9 mouse cellular contexts compared by ENCODE assay signal in the genomic region with DNA sequence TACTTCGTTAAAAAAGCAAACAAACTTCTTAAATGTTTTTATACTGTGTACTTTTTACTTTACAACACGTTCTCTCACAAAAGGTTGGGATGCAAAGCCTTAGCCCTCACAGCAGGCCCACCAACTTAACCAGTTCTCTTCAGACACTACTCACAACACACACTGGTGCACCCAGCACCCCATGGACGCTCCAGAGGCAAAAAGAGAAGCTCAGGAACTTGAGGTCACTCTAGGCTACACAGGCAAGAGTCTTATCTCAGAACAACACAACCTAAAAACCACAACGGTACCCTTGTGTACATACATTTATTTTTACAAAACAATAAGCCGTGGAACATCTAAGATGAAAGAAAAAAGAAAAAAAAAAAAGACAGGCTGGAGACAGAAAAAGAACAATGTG. TPM values are rescaled to one million over a fixed set of nuclear protein-coding genes. Genes with fewer than 3 reads are reported as not detected.
DNase-seq lines count a peak whose midpoint lies in the region; ATAC-seq and TF ChIP-seq lines count a peak whose summit lies in the region.
"Had no signal": no experiment of that assay in that cellular context is flagged by ENCODE, and none has a peak within 500 bp of the region (broad histone marks: within the 10 kb centered on the region; RNA-seq: fewer than 3 reads in every experiment).

No protein-coding gene starts in this region.

- TF ChIP-seq POLR2A in heart, adult 2 months (IDR thresholded peaks at IDR 0.05; ENCODE audit: insufficient read depth, low read depth, low read length): no peak

- no peak for TF ChIP-seq CTCF in heart, adult 2 months (IDR thresholded peaks at IDR 0.05)

- no peaks in the 10 kb centered on the region for H3K27me3 ChIP-seq in heart, adult 2 months (ENCODE audit: control insufficient read depth, insufficient read depth, low read length)
- H3K27me3 ChIP-seq in hindbrain, embryonic 10.5 days (ENCODE audit: insufficient read depth, poor library complexity, severe bottlenecking): no peaks in the 10 kb centered on the region
- H3K27me3 ChIP-seq: Patski had no signal

- peak overlapping the region; percentile 99 for H3K4me3 ChIP-seq in heart, adult 2 months
- peak overlapping the region; percentile 95 to 99 for H3K4me3 ChIP-seq in ES-E14 (ENCODE audit: insufficient read depth in 1 of 2, low read depth in 1 of 2, low read length in 2 of 2, poor library complexity in 1 of 2, severe bottlenecking in 1 of 2)
- peak overlapping the region; percentile 92 for H3K4me3 ChIP-seq in hindbrain, embryonic 10.5 days

- WGBS in heart, adult 2 months: 8% methylated on average over 5 of the region's 5 CpGs
- 6% methylated on average over 5 of the region's 5 CpGs for WGBS in hindbrain, embryonic 10.5 days

- H3K36me3 ChIP-seq in heart, adult 2 months (ENCODE audit: control insufficient read depth, insufficient read depth, low read length): peaks cover 8% of the 10 kb centered on the region
- H3K36me3 ChIP-seq in ES-E14 (ENCODE audit: control insufficient read depth, insufficient read depth, low read length, poor library complexity, severe bottlenecking): no peaks in the 10 kb centered on the region; the same call in none of the 2 replicates
- H3K36me3 ChIP-seq in hindbrain, embryonic 10.5 days: peaks cover 7% of the 10 kb centered on the region

- peak; percentile 55 for ATAC-seq in megakaryocyte-erythroid progenitor cell, adult 5-6 weeks (replicated peaks; ENCODE audit: low FRiP score, low TSS enrichment, poor library complexity, severe bottlenecking)

- H3K9me3 ChIP-seq in ES-E14 (ENCODE audit: control insufficient read depth, insufficient read depth, low read depth, low read length): no peaks in the 10 kb centered on the region
- H3K9me3 ChIP-seq in hindbrain, embryonic 10.5 days: no peaks in the 10 kb centered on the region

- no peak overlapping the region for H3K27ac ChIP-seq in heart, adult 2 months
- H3K27ac ChIP-seq in ES-E14 (ENCODE audit: insufficient read depth, low read depth, low read length, poor library complexity, severe bottlenecking): no peak overlapping the region
- H3K27ac ChIP-seq in hindbrain, embryonic 10.5 days: peak overlapping the region; percentile 97

- H3K4me1 ChIP-seq in heart, adult 2 months (ENCODE audit: control insufficient read depth, insufficient read depth, low read length): peaks cover 8% of the 10 kb centered on the region
- peaks cover 6 to 8% of the 10 kb centered on the region in 2 experiments for H3K4me1 ChIP-seq in ES-E14 (ENCODE audit: control insufficient read depth in 2 of 2, insufficient read depth in 2 of 2, low read length in 2 of 2, poor library complexity in 1 of 2)
- peaks cover 33% of the 10 kb centered on the region for H3K4me1 ChIP-seq in hindbrain, embryonic 10.5 days (replicated peaks)

- in situ Hi-C loops in ES-E14 (cut with MboI; ENCODE audit: low sequenced_read_pairs in 2 of 2, unreplicated experiment in 2 of 2): no loop called here

- intact Hi-C loops in heart, adult 2 months (cut with DNase I): no loop called here
- intact Hi-C loops in heart, postnatal 10 days (cut with DNase I): loop anchor here (5.0 kb wide), 1 partner anchor 53 kb away; a partner anchor contains a TSS

- no peak for DNase-seq in heart, adult 2 months
- DNase-seq in heart, postnatal 10 days: no peak
- no peak for DNase-seq in ES-E14 (ENCODE audit: low read depth, low spot score)
- DNase-seq in hindbrain, embryonic 10.5 days (ENCODE audit: low spot score): no peak
- no peak for DNase-seq in right cerebral cortex, postnatal 14 days
- DNase-seq in embryo, embryonic 9.5 days (ENCODE audit: extremely low spot score): no peak
- no peak for DNase-seq in gastrocnemius, adult 8-10 months (ENCODE audit: low spot score in 2 of 2)

- peaks cover 4% of the 10 kb centered on the region for H3K79me2 ChIP-seq in heart, adult 2 months (replicated peaks; ENCODE audit: control insufficient read depth, insufficient read depth, low read length)

- TF ChIP-seq EP300 in heart, adult 2 months (IDR thresholded peaks at IDR 0.05; ENCODE audit: insufficient read depth, low read depth, low read length): no peak

- no peak overlapping the region for H3K9ac ChIP-seq in heart, adult 2 months (ENCODE audit: low read depth, low read length)
- H3K9ac ChIP-seq in ES-E14 (ENCODE audit: insufficient read depth, low read depth, low read length, poor library complexity, severe bottlenecking): peak overlapping the region; percentile 36; the same call in 1 of the 2 replicates

TF ChIP-seq in ES-E14, 5 proteins besides CTCF, POLR2A, EP300 and RAD21:
- no peak for TF ChIP-seq ZC3H11A (IDR thresholded peaks at IDR 0.05; ENCODE audit: borderline replicate concordance, low read depth, low read length)
- TF ChIP-seq HCFC1 (IDR thresholded peaks at IDR 0.05; ENCODE audit: borderline replicate concordance, insufficient read depth, low read length): no peak
- TF ChIP-seq MAFK (IDR thresholded peaks at IDR 0.05; ENCODE audit: insufficient read depth, low read depth, low read length): no peak
- no peak for TF ChIP-seq CHD2 (IDR thresholded peaks at IDR 0.05; ENCODE audit: low read depth, low read length)

RNA-seq across cellular contexts. Expression of a gene that starts 1.2 kb away (rescaled TPM):
- 10 to 100 TPM; 38.2 to 42.3 TPM for total RNA-seq in heart, adult 2 months (2021)
- 18.8 and 42.9 TPM in 2 replicates for polyA plus RNA-seq in heart, adult 2 months (2012; rRNA removed)
- 10 to 100 TPM; 35.6 to 44.1 TPM for total RNA-seq in heart, postnatal 10 days (2021)
- total RNA-seq in ES-E14 (2012; rRNA removed): 18.5 and 20.3 TPM in 2 replicates
- polyA plus RNA-seq in hindbrain, embryonic 10.5 days (2016; fragmentation: Nextera tagmentation; extraction: Ambion mirVana): 95.4 and 98.4 TPM in 2 replicates
- 63.8 and 87.8 TPM in 2 replicates for total RNA-seq in megakaryocyte-erythroid progenitor cell, adult 5-6 weeks (2014; fragmentation: Nextera tagmentation)
- 70.9 and 73.3 TPM in 2 replicates for total RNA-seq in megakaryocyte-erythroid progenitor cell, adult 5-6 weeks (2017)
- total RNA-seq in gastrocnemius, adult 8-10 months (2022): 10 to 100 TPM; 38.3 to 48.0 (median 38.5) TPM

RNA-seq across cellular contexts. Expression of a gene that starts 1.3 kb away (rescaled TPM):
- under 1 TPM; 0.73 to 0.82 TPM for total RNA-seq in heart, adult 2 months (2021)
- polyA plus RNA-seq in heart, adult 2 months (2012; rRNA removed): 0.47 TPM in 2 replicates
- total RNA-seq in heart, postnatal 10 days (2021): 1 to 10 TPM; 5.3 to 7.1 TPM
- total RNA-seq in ES-E14 (2012; rRNA removed): 18.0 and 29.3 TPM in 2 replicates
- polyA plus RNA-seq in hindbrain, embryonic 10.5 days (2016; fragmentation: Nextera tagmentation; extraction: Ambion mirVana): 67.8 and 81.2 TPM in 2 replicates
- 80.4 and 93.7 TPM in 2 replicates for total RNA-seq in megakaryocyte-erythroid progenitor cell, adult 5-6 weeks (2014; fragmentation: Nextera tagmentation)
- 82.5 and 90.6 TPM in 2 replicates for total RNA-seq in megakaryocyte-erythroid progenitor cell, adult 5-6 weeks (2017)
- total RNA-seq in gastrocnemius, adult 8-10 months (2022): 1 to 10 TPM in 1 of 4 experiments, under 1 TPM in 3; 0.51 to 1.0 (median 0.73) TPM

RNA-seq across cellular contexts. Expression of a gene that starts 50.6 kb away (rescaled TPM):
- total RNA-seq in heart, adult 2 months (2021): 1 to 10 TPM; 1.5 to 3.1 TPM
- polyA plus RNA-seq in heart, adult 2 months (2012; rRNA removed): not detected in 2 replicates
- total RNA-seq in heart, postnatal 10 days (2021): 1 to 10 TPM; 4.8 to 6.3 TPM
- 24.3 and 51.0 TPM in 2 replicates for total RNA-seq in ES-E14 (2012; rRNA removed)
- polyA plus RNA-seq in hindbrain, embryonic 10.5 days (2016; fragmentation: Nextera tagmentation; extraction: Ambion mirVana): 1.8 TPM in 1 of 2 replicates, not detected in the other
- total RNA-seq in megakaryocyte-erythroid progenitor cell, adult 5-6 weeks (2014; fragmentation: Nextera tagmentation): 37.5 and 41.1 TPM in 2 replicates
- total RNA-seq in megakaryocyte-erythroid progenitor cell, adult 5-6 weeks (2017): 8.1 and 34.3 TPM in 2 replicates
- not detected for total RNA-seq in gastrocnemius, adult 8-10 months (2022)

RNA-seq across cellular contexts. Expression of a gene that starts 54.5 kb away (rescaled TPM):
- 1 to 10 TPM; 6.5 to 7.2 TPM for total RNA-seq in heart, adult 2 months (2021)
- polyA plus RNA-seq in heart, adult 2 months (2012; rRNA removed): 1.8 and 4.0 TPM in 2 replicates
- total RNA-seq in heart, postnatal 10 days (2021): 1 to 10 TPM; 7.7 to 9.2 TPM
- 12.9 and 15.5 TPM in 2 replicates for total RNA-seq in ES-E14 (2012; rRNA removed)
- 19.0 and 19.7 TPM in 2 replicates for polyA plus RNA-seq in hindbrain, embryonic 10.5 days (2016; fragmentation: Nextera tagmentation; extraction: Ambion mirVana)
- 22.5 and 26.2 TPM in 2 replicates for total RNA-seq in megakaryocyte-erythroid progenitor cell, adult 5-6 weeks (2014; fragmentation: Nextera tagmentation)
- 41.6 and 57.4 TPM in 2 replicates for total RNA-seq in megakaryocyte-erythroid progenitor cell, adult 5-6 weeks (2017)
- 1 to 10 TPM; 4.8 to 8.4 (median 7.7) TPM for total RNA-seq in gastrocnemius, adult 8-10 months (2022)

RNA-seq across cellular contexts. Expression of a gene that starts 54.9 kb away (rescaled TPM):
- 10 to 100 TPM in 1 of 2 experiments, 1 to 10 TPM in 1; 9.8 to 10.5 TPM for total RNA-seq in heart, adult 2 months (2021)
- 3.0 and 5.5 TPM in 2 replicates for polyA plus RNA-seq in heart, adult 2 months (2012; rRNA removed)
- total RNA-seq in heart, postnatal 10 days (2021): 10 to 100 TPM; 14.6 to 16.9 TPM
- 42.4 and 45.2 TPM in 2 replicates for total RNA-seq in ES-E14 (2012; rRNA removed)
- polyA plus RNA-seq in hindbrain, embryonic 10.5 days (2016; fragmentation: Nextera tagmentation; extraction: Ambion mirVana): 29.7 and 36.8 TPM in 2 replicates
- 62.6 and 63.2 TPM in 2 replicates for total RNA-seq in megakaryocyte-erythroid progenitor cell, adult 5-6 weeks (2014; fragmentation: Nextera tagmentation)
- 63.8 and 121 TPM in 2 replicates for total RNA-seq in megakaryocyte-erythroid progenitor cell, adult 5-6 weeks (2017)
- 1 to 10 TPM; 7.9 to 9.2 (median 8.5) TPM for total RNA-seq in gastrocnemius, adult 8-10 months (2022)
